Mouse (Mus musculus) inflammation-experienced regulatory T-cells, adult 6 months (primary cell): Measurements from ENCODE around the gene Tmem232. TPM values are rescaled to one million over a fixed set of nuclear protein-coding genes. Genes with fewer than 3 reads are reported as not detected.

Experiments
- polyA plus RNA-seq, 3 experiments: library from polyadenylated mRNA; unstranded; fragments of 100-300 nt; shearing (Covaris generic); gene quantifications; one replicate each; pipeline ENCODE4 v1.2.1; 2017

Gene Tmem232
- polyA plus RNA-seq, 3 experiments from 2014 or later, result not detected

Other genes with a start within 250 kb of the Tmem232 start
- 10 to 100 TPM; 29.2 to 40.2 (median 37.4) TPM for gene Vapa, start 72.8 kb upstream of the Tmem232 start, polyA plus RNA-seq
- gene Txndc2, start 101.4 kb upstream of the Tmem232 start, polyA plus RNA-seq, result not detected
- gene Rab31, start 232.0 kb upstream of the Tmem232 start, polyA plus RNA-seq, result 1 to 10 TPM; 1.7 to 2.8 (median 2.6) TPM
- 10 to 100 TPM; 17.2 to 32.9 (median 20.8) TPM for gene Ppp4r1, start 241.8 kb upstream of the Tmem232 start, polyA plus RNA-seq